Mouse (Mus musculus) midbrain, embryonic 12.5 days (tissue): ENCODE measurements around the gene Rbms3. TPM values are rescaled to one million over a fixed set of nuclear protein-coding genes. Genes with fewer than 3 reads are reported as not detected.

Experiments
- ATAC-seq: fragments of 200-750 bp; cut with Nextera tagmentation; 2 replicates; pipeline ENCODE4 v1.8.0; 2017; ENCODE audit warnings: low read depth, moderate TSS enrichment, moderate library complexity; ENCODE audit not compliant: low FRiP score
- H3K27ac ChIP-seq: fragments of 300-500 bp; sonication (generic); replicated peaks from 2 replicates; pipeline ENCODE4 v1.5.1; 2016; ENCODE audit warnings: mild to moderate bottlenecking
- H3K27me3 ChIP-seq: fragments of 300-500 bp; sonication (generic); 2 replicates; pipeline ENCODE4 v1.6.1; 2016; ENCODE audit warnings: mild to moderate bottlenecking
- H3K36me3 ChIP-seq: fragments of 300-500 bp; sonication (generic); 2 replicates; pipeline ENCODE4 v1.6.1; 2016
- H3K4me1 ChIP-seq: fragments of 300-500 bp; sonication (generic); 2 replicates; pipeline ENCODE4 v1.6.1; 2016
- H3K4me2 ChIP-seq: fragments of 300-500 bp; sonication (generic); replicated peaks from 2 replicates; pipeline ENCODE4 v1.6.1; 2016; ENCODE audit warnings: mild to moderate bottlenecking, moderate library complexity
- H3K4me3 ChIP-seq: fragments of 300-500 bp; sonication (generic); 2 replicates; pipeline ENCODE4 v1.5.1; 2016; ENCODE audit warnings: mild to moderate bottlenecking
- H3K9ac ChIP-seq: fragments of 300-500 bp; sonication (generic); replicated peaks from 2 replicates; pipeline ENCODE4 v1.6.1; 2016; ENCODE audit warnings: mild to moderate bottlenecking, moderate library complexity
- H3K9me3 ChIP-seq: fragments of 300-500 bp; sonication (generic); 2 replicates; pipeline ENCODE4 v1.6.1; 2016; ENCODE audit warnings: mild to moderate bottlenecking
- WGBS: fragments of 180-500 bp; shearing (Covaris S2); methylation state at CpG from one replicate; pipeline ENCODE4 v1.1.7; 2016; 5-methylcytosine and 5-hydroxymethylcytosine counted together
- polyA plus RNA-seq: library from polyadenylated mRNA; unstranded; fragments of >200 nt; fragmentation: Nextera tagmentation; extraction: Ambion mirVana; gene quantifications from 2 replicates; pipeline ENCODE4 v1.2.1, GENCODE M21; 2016

Gene Rbms3
- polyA plus RNA-seq, 1 experiment from 2014 or later: 25.8 TPM

GRCm38 (mm10) chr9:116639597-116640301, 990.0 kb downstream of the Rbms3 start:
- Histone ChIP-seq H3K4me1 (0 out of 2 replicates have a peak, but pooled peaks cover 2% of the 10 kb centered on the region), H3K4me3 (no peak overlapping the region), H3K4me2 (no peak overlapping the region), H3K27me3 (no peaks in the 10 kb centered on the region), H3K36me3 (no peaks in the 10 kb centered on the region), H3K9ac (no peak overlapping the region), H3K27ac (no peak overlapping the region), H3K9me3 (0 out of 2 replicates have a peak, but pooled peaks cover 3% of the 10 kb centered on the region)
- ATAC-seq: no peak
- WGBS: 56% methylated on average over 8 of the region's 8 CpGs

- no peak for ATAC-seq
- no peak overlapping the region for H3K4me2 ChIP-seq
- H3K4me3 ChIP-seq: no peak overlapping the region
- H3K27ac ChIP-seq: no peak overlapping the region
- 84% methylated on average over 5 of the region's 5 CpGs for WGBS
- H3K9me3 ChIP-seq: peaks cover 5% of the 10 kb centered on the region; the same call in 1 of the 2 replicates
- no peaks in the 10 kb centered on the region for H3K27me3 ChIP-seq
- H3K4me1 ChIP-seq: no peaks in the 10 kb centered on the region
- no peak overlapping the region for H3K9ac ChIP-seq
- H3K36me3 ChIP-seq: no peaks in the 10 kb centered on the region
Observed at GRCm38 (mm10) chr9:116633786-116634185, 995.9 kb downstream of the Rbms3 start.

GRCm38 (mm10) chr9:116633075-116633474, 996.6 kb downstream of the Rbms3 start:
- WGBS: 85% methylated on average over 1 of the region's 1 CpGs
- ATAC-seq: no peak
- Histone ChIP-seq H3K4me1 (no peaks in the 10 kb centered on the region), H3K9me3 (peaks cover 5% of the 10 kb centered on the region; the same call in 1 of the 2 replicates), H3K9ac (no peak overlapping the region), H3K27me3 (no peaks in the 10 kb centered on the region), H3K4me2 (no peak overlapping the region), H3K27ac (no peak overlapping the region), H3K36me3 (no peaks in the 10 kb centered on the region), H3K4me3 (no peak overlapping the region)

- H3K4me1 ChIP-seq: no peaks in the 10 kb centered on the region
- no peaks in the 10 kb centered on the region for H3K36me3 ChIP-seq
- H3K4me2 ChIP-seq: no peak overlapping the region
- H3K9ac ChIP-seq: no peak overlapping the region
- H3K27me3 ChIP-seq: no peaks in the 10 kb centered on the region
- no peak overlapping the region for H3K27ac ChIP-seq
- WGBS: 89% methylated on average over 1 of the region's 1 CpGs
- no peak overlapping the region for H3K4me3 ChIP-seq
- H3K9me3 ChIP-seq: peaks cover 5% of the 10 kb centered on the region; the same call in 1 of the 2 replicates
- ATAC-seq: no peak
Observed at GRCm38 (mm10) chr9:116631816-116632215, 997.9 kb downstream of the Rbms3 start.

- Histone ChIP-seq H3K36me3 (no peaks in the 10 kb centered on the region), H3K9ac (no peak overlapping the region), H3K4me1 (no peaks in the 10 kb centered on the region), H3K4me3 (no peak overlapping the region), H3K27me3 (no peaks in the 10 kb centered on the region), H3K9me3 (peaks cover 5% of the 10 kb centered on the region; the same call in 1 of the 2 replicates), H3K4me2 (no peak overlapping the region), H3K27ac (no peak overlapping the region)
- ATAC-seq: no peak
- WGBS: 88% methylated on average over 10 of the region's 10 CpGs
Observed at GRCm38 (mm10) chr9:116630805-116631204, 998.9 kb downstream of the Rbms3 start.

GRCm38 (mm10) chr9:116620434-116620833, 1009.3 kb downstream of the Rbms3 start:
- Histone ChIP-seq H3K9ac (no peak overlapping the region), H3K4me2 (no peak overlapping the region), H3K9me3 (no peaks in the 10 kb centered on the region), H3K27ac (no peak overlapping the region), H3K27me3 (no peaks in the 10 kb centered on the region), H3K4me3 (no peak overlapping the region), H3K36me3 (no peaks in the 10 kb centered on the region), H3K4me1 (peaks cover 2% of the 10 kb centered on the region; the same call in 1 of the 2 replicates)
- ATAC-seq: no peak
- WGBS: 84% methylated on average over 5 of the region's 5 CpGs

- Histone ChIP-seq H3K4me3 (no peak overlapping the region), H3K4me1 (peaks cover 2% of the 10 kb centered on the region; the same call in 1 of the 2 replicates), H3K27ac (no peak overlapping the region), H3K36me3 (no peaks in the 10 kb centered on the region), H3K4me2 (no peak overlapping the region), H3K9ac (no peak overlapping the region), H3K9me3 (no peaks in the 10 kb centered on the region), H3K27me3 (no peaks in the 10 kb centered on the region)
- ATAC-seq: no peak
- 93% methylated on average over 5 of the region's 5 CpGs for WGBS
Observed at GRCm38 (mm10) chr9:116618886-116619285, 1010.8 kb downstream of the Rbms3 start.

GRCm38 (mm10) chr9:116613276-116613675, 1016.4 kb downstream of the Rbms3 start:
- Histone ChIP-seq H3K9me3 (no peaks in the 10 kb centered on the region), H3K27ac (no peak overlapping the region), H3K27me3 (no peaks in the 10 kb centered on the region), H3K36me3 (no peaks in the 10 kb centered on the region), H3K4me2 (no peak overlapping the region), H3K9ac (no peak overlapping the region), H3K4me1 (no peaks in the 10 kb centered on the region), H3K4me3 (no peak overlapping the region)
- 91% methylated on average over 7 of the region's 7 CpGs for WGBS
- no peak for ATAC-seq

GRCm38 (mm10) chr9:116596046-116596445, 1033.7 kb downstream of the Rbms3 start:
- WGBS: 94% methylated on average over 10 of the region's 10 CpGs
- no peak for ATAC-seq
- Histone ChIP-seq H3K27ac (no peak overlapping the region), H3K36me3 (no peaks in the 10 kb centered on the region), H3K4me3 (no peak overlapping the region), H3K4me1 (no peaks in the 10 kb centered on the region), H3K9me3 (no peaks in the 10 kb centered on the region), H3K27me3 (no peaks in the 10 kb centered on the region), H3K4me2 (no peak overlapping the region), H3K9ac (no peak overlapping the region)

GRCm38 (mm10) chr9:116592486-116592885, 1037.2 kb downstream of the Rbms3 start:
- H3K27ac ChIP-seq: no peak overlapping the region
- H3K4me1 ChIP-seq: no peaks in the 10 kb centered on the region
- H3K27me3 ChIP-seq: no peaks in the 10 kb centered on the region
- ATAC-seq: no peak
- H3K4me2 ChIP-seq: no peak overlapping the region
- H3K4me3 ChIP-seq: no peak overlapping the region
- H3K36me3 ChIP-seq: no peaks in the 10 kb centered on the region
- H3K9me3 ChIP-seq: no peaks in the 10 kb centered on the region
- H3K9ac ChIP-seq: no peak overlapping the region
- WGBS: 94% methylated on average over 4 of the region's 4 CpGs

- Histone ChIP-seq H3K36me3 (no peaks in the 10 kb centered on the region), H3K4me1 (no peaks in the 10 kb centered on the region), H3K9me3 (no peaks in the 10 kb centered on the region), H3K4me2 (no peak overlapping the region), H3K9ac (no peak overlapping the region), H3K27ac (no peak overlapping the region), H3K4me3 (no peak overlapping the region), H3K27me3 (no peaks in the 10 kb centered on the region)
- ATAC-seq: no peak
- WGBS: 91% methylated on average over 9 of the region's 9 CpGs
Observed at GRCm38 (mm10) chr9:116591071-116591470, 1038.6 kb downstream of the Rbms3 start.

GRCm38 (mm10) chr9:116569680-116570079, 1060.0 kb downstream of the Rbms3 start:
- 86% methylated on average over 2 of the region's 2 CpGs for WGBS
- Histone ChIP-seq H3K36me3 (no peaks in the 10 kb centered on the region), H3K4me3 (no peak overlapping the region), H3K9ac (no peak overlapping the region), H3K27me3 (no peaks in the 10 kb centered on the region), H3K4me2 (no peak overlapping the region), H3K27ac (no peak overlapping the region), H3K4me1 (no peaks in the 10 kb centered on the region), H3K9me3 (no peaks in the 10 kb centered on the region)
- ATAC-seq: no peak

GRCm38 (mm10) chr9:116566711-116567110, 1063.0 kb downstream of the Rbms3 start:
- Histone ChIP-seq H3K4me3 (no peak overlapping the region), H3K9ac (no peak overlapping the region), H3K4me1 (no peaks in the 10 kb centered on the region), H3K4me2 (no peak overlapping the region), H3K9me3 (no peaks in the 10 kb centered on the region), H3K36me3 (no peaks in the 10 kb centered on the region), H3K27ac (no peak overlapping the region), H3K27me3 (no peaks in the 10 kb centered on the region)
- 88% methylated on average over 7 of the region's 7 CpGs for WGBS
- no peak for ATAC-seq
